Mouse (Mus musculus) adrenal gland, adult 8-10 months (tissue): Measurements from ENCODE around the gene March4. TPM values are rescaled to one million over a fixed set of nuclear protein-coding genes. Genes with fewer than 3 reads are reported as not detected.

ENCODE experiments used
- DNase-seq: peaks from one replicate; pipeline ENCODE4 v3.0.0; 2022
- total RNA-seq, 4 experiments: library from RNA; stranded (reverse); gene quantifications; 2 replicates each; pipeline ENCODE4 v1.2.4; 2022

Gene March4
- total RNA-seq, 4 experiments from 2014 or later, result 0.35 to 1.0 (median 0.79) TPM

GRCm38 (mm10) chr1:72383651-72384050, 153.1 kb downstream of the March4 start:
- DNase-seq, result no peak

- DNase-seq, result no peak
Measured at GRCm38 (mm10) chr1:72383056-72383455, 153.7 kb downstream of the March4 start.

GRCm38 (mm10) chr1:72380544-72380943, 156.2 kb downstream of the March4 start:
- DNase-seq, result no peak

GRCm38 (mm10) chr1:72379752-72380353, 156.9 kb downstream of the March4 start:
- no peak for DNase-seq

GRCm38 (mm10) chr1:72378151-72378550, 158.6 kb downstream of the March4 start:
- DNase-seq, result no peak

Other genes starting within 250 kb of the March4 start
- gene Xrcc5, start 229.5 kb downstream of the March4 start, total RNA-seq, result 10 to 100 TPM; 11.8 to 18.9 (median 14.1) TPM
- 10 to 100 TPM; 59.2 to 75.5 (median 64.6) TPM for gene Smarcal1, start 46.3 kb upstream of the March4 start, total RNA-seq
- not detected for gene Ankar, start 163.6 kb upstream of the March4 start, total RNA-seq
- gene Rpl37a, start 174.4 kb upstream of the March4 start, total RNA-seq, result 1,000 to 10,000 TPM; 1,024 to 1,164 (median 1,094) TPM